Mouse (Mus musculus) embryonic facial prominence, embryonic 10.5 days (tissue): ENCODE data around the gene Rnf34. TPM values are rescaled to one million over a fixed set of nuclear protein-coding genes. Genes with fewer than 3 reads are reported as not detected.
A peak's percentile ranks its signal among the peaks of the same experiment; 100 is the strongest.

Experiments
- DNase-seq: peaks from one replicate; pipeline ENCODE4 v3.0.0-alpha.2; 2017; ENCODE audit warnings: low spot score
- H3K27ac ChIP-seq: fragments of 300-500 bp; sonication (generic); replicated peaks from 2 replicates; pipeline ENCODE4 v1.5.1; 2016; ENCODE audit warnings: mild to moderate bottlenecking
- H3K27me3 ChIP-seq: fragments of 300-500 bp; sonication (generic); replicated peaks from 2 replicates; pipeline ENCODE4 v1.6.1; 2016; ENCODE audit warnings: low read depth, mild to moderate bottlenecking; ENCODE audit not compliant: poor library complexity, severe bottlenecking
- H3K36me3 ChIP-seq: fragments of 300-500 bp; sonication (generic); replicated peaks from 2 replicates; pipeline ENCODE4 v1.6.1; 2016; ENCODE audit warnings: mild to moderate bottlenecking, moderate library complexity
- H3K4me1 ChIP-seq: fragments of 300-500 bp; sonication (generic); 2 replicates; pipeline ENCODE4 v1.6.1; 2016
- H3K4me3 ChIP-seq: fragments of 300-500 bp; sonication (generic); 2 replicates; pipeline ENCODE4 v1.5.1; 2016; ENCODE audit warnings: mild to moderate bottlenecking, moderate library complexity
- H3K9me3 ChIP-seq: fragments of 300-500 bp; sonication (generic); 2 replicates; pipeline ENCODE4 v1.6.1; 2016; ENCODE audit warnings: mild to moderate bottlenecking
- WGBS: fragments of 180-500 bp; shearing (Covaris S2); methylation state at CpG from one replicate; pipeline ENCODE4 v1.1.7; 2016; 5-methylcytosine and 5-hydroxymethylcytosine counted together
- polyA plus RNA-seq: library from polyadenylated mRNA; unstranded; fragments of >200 nt; fragmentation: Nextera tagmentation; extraction: Ambion mirVana; gene quantifications from 2 replicates; pipeline ENCODE4 v1.2.1, GENCODE M21; 2016

The Rnf34 gene
- polyA plus RNA-seq, 1 experiment from 2014 or later, result 48.5 TPM

GRCm38 (mm10) chr5:122825099-122825498 is 24.7 kb upstream of the Rnf34 start:
- peaks cover 3% of the 10 kb centered on the region for H3K4me1 ChIP-seq
- H3K27ac ChIP-seq, result no peak overlapping the region
- no peak for DNase-seq
- H3K4me3 ChIP-seq, result no peak overlapping the region
- H3K9me3 ChIP-seq, result no peaks in the 10 kb centered on the region
- WGBS, result 83% methylated on average over 8 of the region's 8 CpGs
- no peaks in the 10 kb centered on the region for H3K36me3 ChIP-seq
- H3K27me3 ChIP-seq, result no peaks in the 10 kb centered on the region

GRCm38 (mm10) chr5:122832536-122832935 is 17.3 kb upstream of the Rnf34 start:
- no peak for DNase-seq
- Histone ChIP-seq H3K27ac (no peak overlapping the region), H3K27me3 (no peaks in the 10 kb centered on the region), H3K9me3 (no peaks in the 10 kb centered on the region), H3K4me3 (no peak overlapping the region), H3K4me1 (no peaks in the 10 kb centered on the region), H3K36me3 (no peaks in the 10 kb centered on the region)
- WGBS, result 87% methylated on average over 10 of the region's 10 CpGs

- WGBS, result 79% methylated on average over 10 of the region's 10 CpGs
- DNase-seq, result no peak
- H3K4me3 ChIP-seq, result no peak overlapping the region
Measured at GRCm38 (mm10) chr5:122832996-122833395, 16.9 kb upstream of the Rnf34 start.

GRCm38 (mm10) chr5:122841126-122841525 is 8.7 kb upstream of the Rnf34 start:
- Histone ChIP-seq H3K9me3 (no peaks in the 10 kb centered on the region), H3K36me3 (no peaks in the 10 kb centered on the region)
- 85% methylated on average over 2 of the region's 2 CpGs for WGBS

More at GRCm38 (mm10) chr5:122832996-122833395, 16.9 kb upstream of the Rnf34 start:
- no peaks in the 10 kb centered on the region for H3K9me3 ChIP-seq
- H3K27ac ChIP-seq, result no peak overlapping the region
- H3K4me1 ChIP-seq, result no peaks in the 10 kb centered on the region
- no peaks in the 10 kb centered on the region for H3K27me3 ChIP-seq
- no peaks in the 10 kb centered on the region for H3K36me3 ChIP-seq

GRCm38 (mm10) chr5:122843799-122844198 is 6.0 kb upstream of the Rnf34 start:
- H3K9me3 ChIP-seq, result no peaks in the 10 kb centered on the region
- no peak overlapping the region for H3K27ac ChIP-seq
- no peaks in the 10 kb centered on the region; the same call in 1 of the 2 replicates for H3K4me1 ChIP-seq
- H3K4me3 ChIP-seq, result no peak overlapping the region
- H3K27me3 ChIP-seq, result no peaks in the 10 kb centered on the region
- no peaks in the 10 kb centered on the region for H3K36me3 ChIP-seq
- 88% methylated on average over 5 of the region's 5 CpGs for whole genome bisulfite sequencing
- no peak for DNase-seq

More at GRCm38 (mm10) chr5:122841126-122841525, 8.7 kb upstream of the Rnf34 start:
- H3K27ac ChIP-seq, result no peak overlapping the region
- no peaks in the 10 kb centered on the region for H3K27me3 ChIP-seq
- H3K4me1 ChIP-seq, result no peaks in the 10 kb centered on the region
- DNase-seq, result no peak
- no peak overlapping the region for H3K4me3 ChIP-seq

GRCm38 (mm10) chr5:122850319-122851002 is 613 bp downstream of the Rnf34 start:
- H3K27ac ChIP-seq, result peak overlapping the region; percentile 97
- under 1% methylated on average over 38 of the region's 38 CpGs for WGBS
- peak overlapping the region; percentile 91 for H3K4me3 ChIP-seq
- H3K27me3 ChIP-seq, result no peaks in the 10 kb centered on the region
- DNase-seq, result no peak
- no peaks in the 10 kb centered on the region for H3K9me3 ChIP-seq
- no peaks in the 10 kb centered on the region; the same call in 1 of the 2 replicates for H3K36me3 ChIP-seq
- peaks cover 24% of the 10 kb centered on the region for H3K4me1 ChIP-seq

- H3K36me3 ChIP-seq, result peaks cover 13% of the 10 kb centered on the region
- 81% methylated on average over 2 of the region's 2 CpGs for WGBS
- no peak for DNase-seq
Measured at GRCm38 (mm10) chr5:122852611-122853010, 2.8 kb downstream of the Rnf34 start.

GRCm38 (mm10) chr5:122855858-122856257 is 6.0 kb downstream of the Rnf34 start:
- H3K27ac ChIP-seq, result no peak overlapping the region
- peaks cover 23% of the 10 kb centered on the region for H3K36me3 ChIP-seq
- peaks cover 13% of the 10 kb centered on the region for H3K4me1 ChIP-seq
- no peaks in the 10 kb centered on the region for H3K9me3 ChIP-seq
- WGBS, result 90% methylated on average over 3 of the region's 3 CpGs
- H3K27me3 ChIP-seq, result no peaks in the 10 kb centered on the region
- H3K4me3 ChIP-seq, result no peak overlapping the region
- no peak for DNase-seq

More at GRCm38 (mm10) chr5:122852611-122853010, 2.8 kb downstream of the Rnf34 start:
- Histone ChIP-seq H3K27ac (no peak overlapping the region), H3K9me3 (no peaks in the 10 kb centered on the region), H3K4me1 (peaks cover 24% of the 10 kb centered on the region), H3K4me3 (no peak overlapping the region), H3K27me3 (no peaks in the 10 kb centered on the region)

GRCm38 (mm10) chr5:122863053-122863452 is 13.2 kb downstream of the Rnf34 start:
- no peak overlapping the region for H3K27ac ChIP-seq
- WGBS, result 97% methylated on average over 2 of the region's 2 CpGs
- H3K36me3 ChIP-seq, result peaks cover 82% of the 10 kb centered on the region
- H3K4me1 ChIP-seq, result no peaks in the 10 kb centered on the region
- H3K9me3 ChIP-seq, result no peaks in the 10 kb centered on the region
- no peaks in the 10 kb centered on the region for H3K27me3 ChIP-seq
- no peak overlapping the region for H3K4me3 ChIP-seq
- no peak for DNase-seq

- Histone ChIP-seq H3K36me3 (peaks cover 77% of the 10 kb centered on the region), H3K9me3 (no peaks in the 10 kb centered on the region), H3K27me3 (no peaks in the 10 kb centered on the region), H3K4me1 (no peaks in the 10 kb centered on the region), H3K4me3 (no peak overlapping the region), H3K27ac (no peak overlapping the region)
- no peak for DNase-seq
- 93% methylated on average over 3 of the region's 3 CpGs for WGBS
Measured at GRCm38 (mm10) chr5:122872626-122873025, 22.8 kb downstream of the Rnf34 start.

- Histone ChIP-seq H3K27ac (no peak overlapping the region), H3K36me3 (peaks cover 77% of the 10 kb centered on the region)
Measured at GRCm38 (mm10) chr5:122873573-122873972, 23.7 kb downstream of the Rnf34 start.

GRCm38 (mm10) chr5:122874359-122874758 is 24.5 kb downstream of the Rnf34 start:
- Histone ChIP-seq H3K36me3 (peaks cover 77% of the 10 kb centered on the region), H3K4me3 (no peak overlapping the region), H3K9me3 (no peaks in the 10 kb centered on the region), H3K27me3 (no peaks in the 10 kb centered on the region), H3K27ac (no peak overlapping the region), H3K4me1 (no peaks in the 10 kb centered on the region)
- DNase-seq, result no peak
- 90% methylated on average over 3 of the region's 3 CpGs for WGBS

More at GRCm38 (mm10) chr5:122873573-122873972, 23.7 kb downstream of the Rnf34 start:
- Histone ChIP-seq H3K9me3 (no peaks in the 10 kb centered on the region), H3K27me3 (no peaks in the 10 kb centered on the region), H3K4me1 (no peaks in the 10 kb centered on the region), H3K4me3 (no peak overlapping the region)
- no peak for DNase-seq
- 79% methylated on average over 2 of the region's 2 CpGs for WGBS

- no peaks in the 10 kb centered on the region for H3K27me3 ChIP-seq
- DNase-seq, result no peak
- WGBS, result 87% methylated on average over 3 of the region's 3 CpGs
- no peak overlapping the region for H3K27ac ChIP-seq
- H3K4me1 ChIP-seq, result no peaks in the 10 kb centered on the region
- no peak overlapping the region for H3K4me3 ChIP-seq
- H3K36me3 ChIP-seq, result peaks cover 87% of the 10 kb centered on the region
- no peaks in the 10 kb centered on the region for H3K9me3 ChIP-seq
Measured at GRCm38 (mm10) chr5:122876671-122877070, 26.8 kb downstream of the Rnf34 start.
